Mouse (Mus musculus) thymus, postnatal 14 days (tissue): ENCODE measurements at regions not wholly inside any gene's neighbourhood (a gene's known extent, or its start where the extent isn't known, plus 50 kb on each side); places are given as distances from the start of the nearest gene placed in this dataset.

Experiments
- DNase-seq: peaks from one replicate; pipeline ENCODE4 v3.0.0; 2021

- peak; percentile 91 for DNase-seq
These were observed 203.5 kb downstream of the Icos start for GRCm38 (mm10) chr1:61181099-61181821.

- DNase-seq: no peak
These were observed 209.8 kb downstream of the Icos start for GRCm38 (mm10) chr1:61187381-61188100.

- no peak for DNase-seq
These were observed 213.2 kb downstream of the Icos start for GRCm38 (mm10) chr1:61190921-61191320.

- DNase-seq: no peak
These were observed 220.9 kb downstream of the Icos start for GRCm38 (mm10) chr1:61198549-61199062.

- no peak for DNase-seq
These were observed 223.3 kb downstream of the Icos start for GRCm38 (mm10) chr1:61201006-61201405.

GRCm38 (mm10) chr1:61202079-61202478, 224.4 kb downstream of the Icos start:
- no peak for DNase-seq

GRCm38 (mm10) chr1:61203170-61203569, 225.4 kb downstream of the Icos start:
- DNase-seq: no peak

- no peak for DNase-seq
These were observed 225.9 kb downstream of the Icos start for GRCm38 (mm10) chr1:61203612-61204011.

- DNase-seq: no peak
These were observed 227.4 kb downstream of the Icos start for GRCm38 (mm10) chr1:61205137-61205536.

- DNase-seq: no peak
These were observed 229.2 kb downstream of the Icos start for GRCm38 (mm10) chr1:61206861-61207380.

GRCm38 (mm10) chr1:61208386-61208785, 230.7 kb downstream of the Icos start:
- no peak for DNase-seq

- DNase-seq: no peak
These were observed 243.4 kb downstream of the Icos start for GRCm38 (mm10) chr1:61221131-61221530.

GRCm38 (mm10) chr1:61228942-61229341, 251.2 kb downstream of the Icos start:
- no peak for DNase-seq

- DNase-seq: no peak
These were observed 255.3 kb downstream of the Icos start for GRCm38 (mm10) chr1:61233001-61233400.

GRCm38 (mm10) chr1:61233476-61234297, 256.0 kb downstream of the Icos start:
- DNase-seq: no peak

- DNase-seq: no peak
These were observed 256.6 kb downstream of the Icos start for GRCm38 (mm10) chr1:61234298-61234682.

- no peak for DNase-seq
These were observed 258.8 kb downstream of the Icos start for GRCm38 (mm10) chr1:61236511-61236910.

GRCm38 (mm10) chr1:61238668-61239067, 260.9 kb downstream of the Icos start:
- DNase-seq: no peak

- DNase-seq: no peak
These were observed 279.8 kb downstream of the Icos start for GRCm38 (mm10) chr1:61257561-61257960.

- no peak for DNase-seq
These were observed 285.7 kb downstream of the Icos start for GRCm38 (mm10) chr1:61263466-61263865.

GRCm38 (mm10) chr1:61265706-61266127, 288.0 kb downstream of the Icos start:
- no peak for DNase-seq

GRCm38 (mm10) chr1:61273843-61274242, 296.1 kb downstream of the Icos start:
- no peak for DNase-seq

GRCm38 (mm10) chr1:61274244-61274643, 296.5 kb downstream of the Icos start:
- no peak for DNase-seq
